ENCODE assay signal across 11 mouse cellular contexts in the genomic region with DNA sequence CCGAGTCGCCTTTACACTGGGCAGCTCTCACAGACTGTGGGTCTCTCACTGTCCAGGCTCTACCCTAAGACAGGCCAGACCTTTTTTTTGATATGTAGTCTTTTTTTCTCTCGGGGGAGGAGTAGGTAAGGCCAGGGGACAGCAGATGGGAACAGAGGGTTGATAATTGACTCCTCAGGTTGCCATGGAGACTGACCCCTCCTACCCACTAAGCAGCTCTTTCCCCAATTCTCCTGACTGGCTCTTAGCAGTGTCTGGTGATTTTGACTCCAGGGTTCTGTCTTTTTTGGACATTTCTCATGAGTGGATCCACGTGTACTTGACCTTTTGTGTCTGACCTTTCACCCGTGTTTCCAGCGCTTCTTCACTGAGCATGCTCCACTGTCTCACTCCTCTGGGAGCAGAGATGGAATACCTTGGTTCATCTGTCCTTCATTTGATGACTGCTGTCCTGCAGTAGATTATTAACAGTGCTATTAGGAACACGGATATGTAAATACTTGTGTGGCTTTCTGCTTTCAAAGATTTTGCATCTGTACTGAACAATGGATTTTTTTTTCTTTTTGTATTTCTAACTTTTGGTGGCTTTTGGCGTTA. TPM values are rescaled to one million over a fixed set of nuclear protein-coding genes. Genes with fewer than 3 reads are reported as not detected.
DNase-seq lines count a peak whose midpoint lies in the region; ATAC-seq and TF ChIP-seq lines count a peak whose summit lies in the region.
"Had no signal": no experiment of that assay in that cellular context is flagged by ENCODE, and none has a peak within 500 bp of the region (broad histone marks: within the 10 kb centered on the region; RNA-seq: fewer than 3 reads in every experiment).

No protein-coding gene starts in this region.

- no peak for TF ChIP-seq CTCF in brain, embryonic 14.5 days (IDR thresholded peaks at IDR 0.05; ENCODE audit: borderline replicate concordance, extremely low read depth, insufficient read depth, insufficient read length)
- TF ChIP-seq CTCF in kidney, adult 2 months (conservative IDR thresholded peaks at IDR 0.05; ENCODE audit: insufficient read depth, insufficient read length, low read depth, low read length): no peak
- no peak for TF ChIP-seq CTCF in liver, postnatal 0 days (IDR thresholded peaks at IDR 0.05; ENCODE audit: low read depth)

- ATAC-seq in forebrain, embryonic 11.5 days (replicated peaks; ENCODE audit: low FRiP score): peak; percentile 51; the same call in 1 of the 2 replicates
- ATAC-seq in forebrain, embryonic 16.5 days: no peak
- ATAC-seq in liver, postnatal 0 days: peak; percentile 71
- ATAC-seq in activated CD4-positive, CD25-positive, alpha-beta regulatory T cell, adult 4 months: no peak

- H3K9ac ChIP-seq in forebrain, embryonic 11.5 days (ENCODE audit: low read length): no peak overlapping the region
- no peak overlapping the region for H3K9ac ChIP-seq in forebrain, embryonic 16.5 days (replicated peaks; ENCODE audit: low read depth, low read length)
- no peak overlapping the region; the same call in 1 of the 2 replicates for H3K9ac ChIP-seq in liver, postnatal 0 days (replicated peaks)

- H3K36me3 ChIP-seq in forebrain, embryonic 11.5 days (ENCODE audit: control insufficient read depth, insufficient read depth, low read length): no peaks in the 10 kb centered on the region
- H3K36me3 ChIP-seq in forebrain, embryonic 16.5 days (ENCODE audit: control insufficient read depth, insufficient read depth): no peaks in the 10 kb centered on the region
- no peaks in the 10 kb centered on the region; the same call in 1 of the 2 replicates for H3K36me3 ChIP-seq in kidney, adult 2 months (ENCODE audit: control insufficient read depth, insufficient read depth, low read length)
- H3K36me3 ChIP-seq in liver, postnatal 0 days (replicated peaks; ENCODE audit: insufficient read depth, low read length): peaks cover 23% of the 10 kb centered on the region

- TF ChIP-seq POLR2A in brain, embryonic 14.5 days (IDR thresholded peaks at IDR 0.05; ENCODE audit: borderline replicate concordance, extremely low read depth, insufficient read depth, insufficient read length, poor library complexity, severe bottlenecking): no peak
- no peak for TF ChIP-seq POLR2A in kidney, adult 2 months (IDR thresholded peaks at IDR 0.05; ENCODE audit: low read depth, low read length)

- no peak overlapping the region for H3K27ac ChIP-seq in forebrain, embryonic 11.5 days (ENCODE audit: low read depth, low read length)
- no peak overlapping the region for H3K27ac ChIP-seq in forebrain, embryonic 16.5 days (ENCODE audit: low read length)
- H3K27ac ChIP-seq in kidney, adult 2 months (ENCODE audit: insufficient read depth, low read depth, low read length): no peak overlapping the region
- H3K27ac ChIP-seq in liver, postnatal 0 days (ENCODE audit: low read depth): peak overlapping the region; percentile 39; the same call in 1 of the 2 replicates

- 67% methylated on average over 8 of the region's 8 CpGs for WGBS in forebrain, embryonic 11.5 days
- WGBS in forebrain, embryonic 16.5 days: 55% methylated on average over 8 of the region's 8 CpGs
- 50% methylated on average over 8 of the region's 8 CpGs for WGBS in kidney, adult 2 months
- 53% methylated on average over 8 of the region's 8 CpGs for WGBS in liver, postnatal 0 days (ENCODE audit: insufficient replicate concordance)

- no peak overlapping the region for H3K4me2 ChIP-seq in forebrain, embryonic 11.5 days (ENCODE audit: low read depth, low read length, severe bottlenecking)
- no peak overlapping the region for H3K4me2 ChIP-seq in forebrain, embryonic 16.5 days (ENCODE audit: low read length)
- peak overlapping the region; percentile 42; the same call in 1 of the 2 replicates for H3K4me2 ChIP-seq in liver, postnatal 0 days (ENCODE audit: low read depth, low read length)

- no peak for TF ChIP-seq EP300 in liver, postnatal 0 days (IDR thresholded peaks at IDR 0.05; ENCODE audit: low read depth)

- DNase-seq in forebrain, embryonic 11.5 days (ENCODE audit: low spot score): peak; percentile 47
- peak; percentile 70 for DNase-seq in brain, embryonic 14.5 days (ENCODE audit: low read depth)
- peak; percentile 73 for DNase-seq in kidney, adult 2 months
- DNase-seq in liver, postnatal 0 days: peak; percentile 41
- DNase-seq in frontal cortex, postnatal 14 days (ENCODE audit: low spot score in 2 of 2): no peak
- no peak for DNase-seq in heart, adult 8-10 months (ENCODE audit: low spot score)
- DNase-seq: heart, postnatal 4 days; right cerebral cortex, postnatal 4 days had no signal

- no peaks in the 10 kb centered on the region for H3K9me3 ChIP-seq in forebrain, embryonic 11.5 days (ENCODE audit: control insufficient read depth, low read length)
- no peaks in the 10 kb centered on the region for H3K9me3 ChIP-seq in forebrain, embryonic 16.5 days (ENCODE audit: control insufficient read depth, low read length)
- no peaks in the 10 kb centered on the region for H3K9me3 ChIP-seq in liver, postnatal 0 days (ENCODE audit: low read length)

- no peak overlapping the region for H3K4me3 ChIP-seq in forebrain, embryonic 11.5 days (ENCODE audit: low read depth, low read length)
- no peak overlapping the region for H3K4me3 ChIP-seq in forebrain, embryonic 16.5 days (replicated peaks; ENCODE audit: low read length)
- H3K4me3 ChIP-seq in kidney, adult 2 months (ENCODE audit: insufficient read depth, low read depth, low read length): no peak overlapping the region
- no peak overlapping the region for H3K4me3 ChIP-seq in liver, postnatal 0 days (ENCODE audit: low read depth, low read length)

- H3K27me3 ChIP-seq in forebrain, embryonic 11.5 days (ENCODE audit: control insufficient read depth, insufficient read depth, low read length): no peaks in the 10 kb centered on the region
- no peaks in the 10 kb centered on the region for H3K27me3 ChIP-seq in forebrain, embryonic 16.5 days (replicated peaks; ENCODE audit: control insufficient read depth, insufficient read depth, low read length)
- no peaks in the 10 kb centered on the region for H3K27me3 ChIP-seq in kidney, adult 2 months (replicated peaks; ENCODE audit: control insufficient read depth, insufficient read depth, low read length)
- no peaks in the 10 kb centered on the region for H3K27me3 ChIP-seq in liver, postnatal 0 days (ENCODE audit: insufficient read depth, low read length)

- no peaks in the 10 kb centered on the region for H3K4me1 ChIP-seq in forebrain, embryonic 11.5 days (replicated peaks; ENCODE audit: control insufficient read depth, insufficient read depth, low read length)
- peaks cover 3% of the 10 kb centered on the region; the same call in 1 of the 2 replicates for H3K4me1 ChIP-seq in forebrain, embryonic 16.5 days (replicated peaks; ENCODE audit: control insufficient read depth, insufficient read depth, low read length)
- no peaks in the 10 kb centered on the region for H3K4me1 ChIP-seq in kidney, adult 2 months (ENCODE audit: control insufficient read depth, insufficient read depth, low read length)
- peaks cover 16% of the 10 kb centered on the region for H3K4me1 ChIP-seq in liver, postnatal 0 days (ENCODE audit: insufficient read depth)

RNA-seq across cellular contexts. Expression of a gene that starts 20.0 kb away (rescaled TPM):
- 19.4 and 24.0 TPM in 2 replicates for polyA plus RNA-seq in forebrain, embryonic 11.5 days (2014; fragmentation: Nextera tagmentation; extraction: Ambion mirVana)
- 17.4 and 18.5 TPM in 2 replicates for polyA plus RNA-seq in forebrain, embryonic 16.5 days (2015; fragmentation: Nextera tagmentation; extraction: Ambion mirVana)
- 13.4 and 16.9 TPM in 2 replicates for polyA plus RNA-seq in brain, embryonic 14.5 days (2012; rRNA removed)
- 28.8 and 43.7 TPM in 2 replicates for polyA plus RNA-seq in kidney, adult 2 months (2012; rRNA removed)
- polyA plus RNA-seq in liver, postnatal 0 days (2015; fragmentation: Nextera tagmentation; extraction: Ambion mirVana): 28.4 and 30.1 TPM in 2 replicates
- polyA plus RNA-seq in activated CD4-positive, CD25-positive, alpha-beta regulatory T cell, adult 4 months (2017; shearing (Covaris generic)): 1 to 10 TPM; 6.7 to 8.3 TPM
- total RNA-seq in heart, adult 8-10 months (2022): 100 to 1,000 TPM in 2 of 4 experiments, 10 to 100 TPM in 2; 91.3 to 104 (median 98.7) TPM

RNA-seq across cellular contexts. Expression of a gene that starts 34.2 kb away (rescaled TPM):
- 3.2 and 3.8 TPM in 2 replicates for polyA plus RNA-seq in forebrain, embryonic 11.5 days (2014; fragmentation: Nextera tagmentation; extraction: Ambion mirVana)
- 2.9 and 3.8 TPM in 2 replicates for polyA plus RNA-seq in forebrain, embryonic 16.5 days (2015; fragmentation: Nextera tagmentation; extraction: Ambion mirVana)
- polyA plus RNA-seq in brain, embryonic 14.5 days (2012; rRNA removed): 11.3 and 15.5 TPM in 2 replicates
- polyA plus RNA-seq in kidney, adult 2 months (2012; rRNA removed): 26.4 and 36.1 TPM in 2 replicates
- 1.6 and 2.0 TPM in 2 replicates for polyA plus RNA-seq in liver, postnatal 0 days (2015; fragmentation: Nextera tagmentation; extraction: Ambion mirVana)
- 1 to 10 TPM in 1 of 2 experiments, under 1 TPM in 1; 0.84 to 1.2 TPM for polyA plus RNA-seq in activated CD4-positive, CD25-positive, alpha-beta regulatory T cell, adult 4 months (2017; shearing (Covaris generic))
- 1 to 10 TPM; 5.2 to 8.4 (median 6.0) TPM for total RNA-seq in heart, adult 8-10 months (2022)

RNA-seq across cellular contexts. Expression of a gene that starts 37.5 kb away (rescaled TPM):
- polyA plus RNA-seq in forebrain, embryonic 11.5 days (2014; fragmentation: Nextera tagmentation; extraction: Ambion mirVana): 11.3 and 12.6 TPM in 2 replicates
- 12.2 and 14.0 TPM in 2 replicates for polyA plus RNA-seq in forebrain, embryonic 16.5 days (2015; fragmentation: Nextera tagmentation; extraction: Ambion mirVana)
- 10.2 and 12.3 TPM in 2 replicates for polyA plus RNA-seq in brain, embryonic 14.5 days (2012; rRNA removed)
- 4.8 and 6.0 TPM in 2 replicates for polyA plus RNA-seq in kidney, adult 2 months (2012; rRNA removed)
- polyA plus RNA-seq in liver, postnatal 0 days (2015; fragmentation: Nextera tagmentation; extraction: Ambion mirVana): 6.6 and 7.1 TPM in 2 replicates
- polyA plus RNA-seq in activated CD4-positive, CD25-positive, alpha-beta regulatory T cell, adult 4 months (2017; shearing (Covaris generic)): 1 to 10 TPM; 6.6 to 7.0 TPM
- total RNA-seq in heart, adult 8-10 months (2022): 10 to 100 TPM in 1 of 4 experiments, 1 to 10 TPM in 3; 7.7 to 11.1 (median 8.6) TPM

RNA-seq across cellular contexts. Expression of a gene that starts 54.3 kb away (rescaled TPM):
- polyA plus RNA-seq in forebrain, embryonic 11.5 days (2014; fragmentation: Nextera tagmentation; extraction: Ambion mirVana): not detected in 2 replicates
- polyA plus RNA-seq in forebrain, embryonic 16.5 days (2015; fragmentation: Nextera tagmentation; extraction: Ambion mirVana): 0.33 TPM in 1 of 2 replicates, not detected in the other
- polyA plus RNA-seq in brain, embryonic 14.5 days (2012; rRNA removed): not detected in 2 replicates
- polyA plus RNA-seq in kidney, adult 2 months (2012; rRNA removed): 0.27 and 0.29 TPM in 2 replicates
- polyA plus RNA-seq in liver, postnatal 0 days (2015; fragmentation: Nextera tagmentation; extraction: Ambion mirVana): 3.3 and 5.8 TPM in 2 replicates
- polyA plus RNA-seq in activated CD4-positive, CD25-positive, alpha-beta regulatory T cell, adult 4 months (2017; shearing (Covaris generic)): not detected
- not detected for total RNA-seq in heart, adult 8-10 months (2022)
- polyA plus RNA-seq: erythroblast, embryonic 14.5 days had no signal

Comparison
In these comparisons a context has a peak if more than half of its experiments do, and no peak if none do; other contexts are left out.
1. ATAC-seq: peak in forebrain, embryonic 11.5 days (single experiment) and liver, postnatal 0 days (single experiment); none in forebrain, embryonic 16.5 days (single experiment) and activated CD4-positive, CD25-positive, alpha-beta regulatory T cell, adult 4 months (single experiment).
2. DNase-seq: peak in forebrain, embryonic 11.5 days (single experiment), brain, embryonic 14.5 days (single experiment), kidney, adult 2 months (single experiment) and liver, postnatal 0 days (single experiment); none in frontal cortex, postnatal 14 days (0 of 2) and heart, adult 8-10 months (single experiment).